Mouse (Mus musculus) forebrain, embryonic 11.5 days (tissue): ENCODE data around the gene Inpp4b. TPM values are rescaled to one million over a fixed set of nuclear protein-coding genes. Genes with fewer than 3 reads are reported as not detected.

Experiments used
- ATAC-seq: fragments of 200-750 bp; cut with Nextera tagmentation; replicated peaks from 2 replicates; pipeline ENCODE4 v1.8.0; 2017; ENCODE audit warnings: moderate TSS enrichment; ENCODE audit not compliant: low FRiP score
- DNase-seq: peaks from one replicate; pipeline ENCODE4 v3.0.0-alpha.2; 2017; ENCODE audit warnings: low spot score
- H3K27ac ChIP-seq: fragments of 300-500 bp; sonication (generic); 2 replicates; pipeline ENCODE4 v1.5.1; 2014; ENCODE audit warnings: low read depth, low read length
- H3K27me3 ChIP-seq: fragments of 300-500 bp; sonication (generic); 2 replicates; pipeline ENCODE4 v1.6.1; 2014; ENCODE audit warnings: mild to moderate bottlenecking, low read length, mixed read lengths; ENCODE audit not compliant: control insufficient read depth, insufficient read depth
- H3K36me3 ChIP-seq: fragments of 300-500 bp; sonication (generic); 2 replicates; pipeline ENCODE4 v1.6.1; 2014; ENCODE audit warnings: mild to moderate bottlenecking, low read length, moderate library complexity, mixed read lengths; ENCODE audit not compliant: control insufficient read depth, insufficient read depth
- H3K4me1 ChIP-seq: fragments of 300-500 bp; sonication (generic); replicated peaks from 2 replicates; pipeline ENCODE4 v1.6.1; 2014; ENCODE audit warnings: low read length, mixed read lengths; ENCODE audit not compliant: control insufficient read depth, insufficient read depth
- H3K4me2 ChIP-seq: fragments of 300-500 bp; sonication (generic); 2 replicates; pipeline ENCODE4 v1.6.1; 2014; ENCODE audit warnings: low read depth, mild to moderate bottlenecking, low read length, moderate library complexity, mixed read lengths; ENCODE audit not compliant: severe bottlenecking
- H3K4me3 ChIP-seq: fragments of 300-500 bp; sonication (generic); 2 replicates; pipeline ENCODE4 v1.5.1; 2014; ENCODE audit warnings: low read depth, low read length
- H3K9ac ChIP-seq: fragments of 300-500 bp; sonication (generic); 2 replicates; pipeline ENCODE4 v1.6.1; 2014; ENCODE audit warnings: low read length
- H3K9me3 ChIP-seq: fragments of 300-500 bp; sonication (generic); 2 replicates; pipeline ENCODE4 v1.6.1; 2016; ENCODE audit warnings: low read length, mixed read lengths; ENCODE audit not compliant: control insufficient read depth
- WGBS: fragments of 180-500 bp; shearing (Covaris S2); extraction: QIAGEN DNeasy Blood & Tissue Kit; methylation state at CpG from one replicate; pipeline ENCODE4 v1.1.7; 2014; 5-methylcytosine and 5-hydroxymethylcytosine counted together
- polyA plus RNA-seq: library from polyadenylated mRNA; unstranded; fragments of >200 nt; fragmentation: Nextera tagmentation; extraction: Ambion mirVana; gene quantifications from 2 replicates; pipeline ENCODE4 v1.2.1, GENCODE M21; 2014

The Inpp4b gene
- polyA plus RNA-seq, 1 experiment from 2014 or later = 3.3 TPM

DNA sequence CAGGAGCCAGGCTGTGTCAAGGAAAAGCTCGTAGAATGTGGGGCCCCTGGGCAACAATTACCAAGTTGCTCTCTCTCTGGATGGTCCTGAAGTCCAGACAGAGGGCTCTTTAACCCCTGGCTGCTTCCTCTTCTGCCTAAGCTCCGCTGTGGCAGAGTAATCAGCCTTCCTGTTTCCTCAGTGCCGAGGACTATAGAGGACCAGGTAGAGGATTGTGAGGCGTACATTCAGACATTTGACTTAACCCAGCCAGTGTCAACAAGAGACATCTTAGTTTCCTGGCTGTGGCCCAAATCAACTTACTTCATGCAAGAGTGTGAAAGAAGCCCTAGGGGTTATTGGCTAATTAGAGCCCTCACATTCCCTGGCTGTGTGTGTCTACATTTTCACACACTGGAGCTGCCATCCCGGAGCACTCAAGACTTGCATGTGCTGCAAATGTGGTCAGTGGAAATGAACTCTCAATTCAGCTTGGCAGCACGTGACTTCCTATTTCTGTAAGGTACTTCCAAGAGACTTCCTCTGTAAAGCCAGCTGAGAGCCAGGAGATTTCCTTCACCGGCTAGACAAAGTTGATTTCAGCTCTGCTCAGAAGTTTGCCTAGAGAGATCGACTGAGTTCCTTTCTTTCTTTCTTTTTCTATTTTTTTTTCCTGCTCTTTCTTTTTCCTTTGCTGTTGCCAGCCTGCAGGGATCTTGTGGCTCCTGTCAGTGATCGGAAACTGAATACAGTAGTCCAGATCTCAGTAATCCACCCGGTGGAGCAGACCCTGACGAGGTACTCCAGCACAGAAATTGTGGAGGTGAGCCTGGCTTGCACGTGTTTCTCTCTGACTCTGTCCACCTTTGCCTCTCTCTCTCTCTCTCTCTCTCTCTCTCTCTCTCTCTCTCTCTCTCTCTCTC lies 425.3 kb downstream of the Inpp4b start:
- H3K27ac ChIP-seq = 0 out of 2 replicates have a peak overlapping the region, but pooled peaks have one; percentile 18
- peaks cover 7% of the 10 kb centered on the region; the same call in 1 of the 2 replicates for H3K4me1 ChIP-seq
- H3K36me3 ChIP-seq = no peaks in the 10 kb centered on the region
- H3K4me2 ChIP-seq = peak overlapping the region; percentile 20; the same call in 1 of the 2 replicates
- H3K9ac ChIP-seq = peak overlapping the region; percentile 24; the same call in 1 of the 2 replicates
- DNase-seq (peak; percentile 53), ATAC-seq (peak; percentile 68)
- WGBS = 20% methylated on average over 12 of the region's 12 CpGs
- H3K4me3 ChIP-seq = no peak overlapping the region; the same call in 1 of the 2 replicates
- no peaks in the 10 kb centered on the region for H3K9me3 ChIP-seq
- H3K27me3 ChIP-seq = no peaks in the 10 kb centered on the region

DNA sequence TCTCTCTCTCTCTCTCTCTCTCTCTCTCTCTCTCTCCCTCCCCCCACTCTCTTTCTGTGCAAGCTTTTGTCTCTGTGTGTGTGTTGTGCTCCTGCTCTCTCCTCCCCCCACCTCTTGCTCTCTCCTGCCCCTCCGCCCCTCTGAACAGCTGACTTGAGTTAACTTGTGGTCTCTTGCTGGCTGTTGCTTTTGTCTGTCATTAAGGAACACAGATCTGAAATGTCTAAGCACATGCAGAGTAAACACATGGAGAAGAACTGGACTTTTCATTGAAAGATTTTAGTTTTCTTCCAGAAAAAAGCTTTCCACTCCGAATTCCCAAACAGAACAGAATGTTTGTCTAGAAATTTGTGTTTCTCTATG lies 425.9 kb downstream of the Inpp4b start:
- Histone ChIP-seq H3K4me3 (no peak overlapping the region; the same call in 1 of the 2 replicates), H3K36me3 (no peaks in the 10 kb centered on the region), H3K27me3 (no peaks in the 10 kb centered on the region), H3K9ac (no peak overlapping the region), H3K4me2 (no peak overlapping the region), H3K9me3 (no peaks in the 10 kb centered on the region), H3K27ac (no peak overlapping the region), H3K4me1 (peaks cover 7% of the 10 kb centered on the region; the same call in 1 of the 2 replicates)
- ATAC-seq = peak; percentile 52; the same call in 1 of the 2 replicates
- WGBS = 34% methylated on average over 2 of the region's 2 CpGs
- DNase-seq = peak; percentile 60

DNA sequence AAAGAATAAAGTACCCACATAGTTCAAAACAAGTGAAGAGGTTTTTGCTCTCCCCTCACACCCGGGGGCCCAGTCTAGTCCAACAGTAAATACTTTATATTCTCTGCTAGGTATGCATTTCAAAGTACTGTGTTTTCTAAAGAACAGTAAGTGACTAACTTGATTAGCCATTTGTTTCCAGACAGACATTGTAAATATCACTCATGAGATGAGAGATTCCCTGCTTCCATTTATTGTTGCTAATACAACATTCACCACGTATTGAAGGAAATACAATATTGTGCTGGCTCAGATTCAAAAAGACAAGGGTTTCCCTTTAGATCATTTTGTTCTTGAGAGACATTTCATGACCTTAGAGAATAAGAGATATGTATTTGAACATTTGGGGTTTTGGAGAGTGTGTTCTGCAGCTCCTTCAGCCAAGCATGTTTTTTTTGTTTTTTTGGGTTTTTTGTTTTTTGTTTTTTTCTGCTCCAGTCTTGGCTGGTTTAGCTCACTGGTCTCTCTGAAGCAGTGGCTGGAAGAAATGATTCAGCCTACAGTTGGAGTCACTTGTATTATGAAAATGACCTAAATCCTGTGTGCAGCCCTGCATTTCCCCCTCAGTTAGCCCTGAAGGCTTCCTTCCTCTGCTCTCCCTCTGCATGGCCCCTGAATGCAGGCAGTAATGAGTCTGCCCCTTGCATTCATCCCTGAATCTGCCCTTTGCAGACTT lies 426.5 kb downstream of the Inpp4b start:
- H3K9ac ChIP-seq = no peak overlapping the region
- no peak overlapping the region for H3K4me2 ChIP-seq
- no peaks in the 10 kb centered on the region for H3K9me3 ChIP-seq
- no peaks in the 10 kb centered on the region for H3K36me3 ChIP-seq
- H3K27me3 ChIP-seq = no peaks in the 10 kb centered on the region
- H3K27ac ChIP-seq = no peak overlapping the region
- peaks cover 7% of the 10 kb centered on the region; the same call in 1 of the 2 replicates for H3K4me1 ChIP-seq
- ATAC-seq (no peak), DNase-seq (no peak)
- no peak overlapping the region for H3K4me3 ChIP-seq
- 40% methylated on average over 2 of the region's 2 CpGs for WGBS

DNA sequence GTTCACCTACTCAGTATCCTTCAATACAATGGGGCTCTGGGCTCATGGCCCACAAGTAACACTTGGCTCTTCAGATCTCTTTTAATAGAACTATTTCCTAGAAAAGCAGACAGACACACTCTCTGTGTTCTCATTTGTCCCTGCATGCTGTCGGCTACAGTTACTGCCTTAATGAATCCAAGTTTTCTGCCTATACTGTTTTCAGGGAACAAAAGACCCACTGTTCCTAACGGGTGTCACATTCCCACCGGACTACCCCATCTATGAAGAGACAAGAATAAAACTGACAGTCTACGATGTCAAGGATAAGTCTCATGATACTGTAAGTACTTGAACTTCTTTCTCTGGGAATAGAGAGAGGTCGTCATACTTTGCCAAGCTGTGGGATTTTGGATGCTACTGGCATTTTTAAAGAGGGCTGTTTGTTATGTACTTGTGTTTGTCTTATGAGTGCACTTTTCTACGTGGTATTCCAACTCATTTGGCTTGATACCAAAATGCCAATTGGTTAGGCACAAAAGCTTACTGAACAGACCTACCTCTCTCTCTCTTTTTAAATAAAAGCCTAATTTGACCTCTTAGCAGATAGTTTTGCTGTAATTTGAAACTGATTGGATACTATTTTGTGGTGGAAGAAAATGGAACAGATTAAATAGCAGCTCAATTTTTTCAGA lies 428.4 kb downstream of the Inpp4b start:
- ATAC-seq = no peak; the same call in 1 of the 2 replicates

DNA sequence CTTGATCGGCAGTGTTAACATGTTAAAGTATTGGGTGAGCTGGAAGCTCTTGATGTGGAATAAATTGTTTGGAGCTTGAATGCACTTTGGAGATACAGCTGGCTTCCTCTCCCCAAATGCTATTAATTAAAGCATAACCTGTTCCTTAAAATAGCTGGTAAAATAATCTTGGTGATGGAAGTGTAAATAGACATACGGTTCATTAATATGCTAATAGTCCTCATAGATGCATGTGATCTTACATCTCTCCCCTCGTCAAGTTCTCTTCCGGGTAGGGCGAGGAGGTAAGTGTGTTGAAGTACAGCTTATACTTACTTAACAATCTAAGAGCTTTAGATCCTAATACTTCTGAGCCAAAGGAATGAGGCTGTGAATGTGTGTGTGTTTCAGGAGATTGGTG lies 430.5 kb downstream of the Inpp4b start:
- Histone ChIP-seq H3K27me3 (no peaks in the 10 kb centered on the region), H3K27ac (no peak overlapping the region), H3K9me3 (no peaks in the 10 kb centered on the region), H3K9ac (no peak overlapping the region), H3K4me1 (peaks cover 2% of the 10 kb centered on the region; the same call in 1 of the 2 replicates), H3K36me3 (no peaks in the 10 kb centered on the region), H3K4me2 (no peak overlapping the region), H3K4me3 (no peak overlapping the region)
- WGBS = 88% methylated on average over 5 of the region's 5 CpGs
- DNase-seq (no peak), ATAC-seq (no peak)

More for the DNA sequence above, 428.4 kb downstream of the Inpp4b start:
- H3K36me3 ChIP-seq = no peaks in the 10 kb centered on the region
- no peak overlapping the region for H3K4me3 ChIP-seq
- no peak overlapping the region for H3K9ac ChIP-seq
- H3K9me3 ChIP-seq = no peaks in the 10 kb centered on the region
- H3K27ac ChIP-seq = no peak overlapping the region
- H3K4me1 ChIP-seq = peaks cover 7% of the 10 kb centered on the region; the same call in 1 of the 2 replicates
- 52% methylated on average over 6 of the region's 6 CpGs for WGBS
- DNase-seq = no peak
- no peak overlapping the region for H3K4me2 ChIP-seq
- H3K27me3 ChIP-seq = no peaks in the 10 kb centered on the region

DNA sequence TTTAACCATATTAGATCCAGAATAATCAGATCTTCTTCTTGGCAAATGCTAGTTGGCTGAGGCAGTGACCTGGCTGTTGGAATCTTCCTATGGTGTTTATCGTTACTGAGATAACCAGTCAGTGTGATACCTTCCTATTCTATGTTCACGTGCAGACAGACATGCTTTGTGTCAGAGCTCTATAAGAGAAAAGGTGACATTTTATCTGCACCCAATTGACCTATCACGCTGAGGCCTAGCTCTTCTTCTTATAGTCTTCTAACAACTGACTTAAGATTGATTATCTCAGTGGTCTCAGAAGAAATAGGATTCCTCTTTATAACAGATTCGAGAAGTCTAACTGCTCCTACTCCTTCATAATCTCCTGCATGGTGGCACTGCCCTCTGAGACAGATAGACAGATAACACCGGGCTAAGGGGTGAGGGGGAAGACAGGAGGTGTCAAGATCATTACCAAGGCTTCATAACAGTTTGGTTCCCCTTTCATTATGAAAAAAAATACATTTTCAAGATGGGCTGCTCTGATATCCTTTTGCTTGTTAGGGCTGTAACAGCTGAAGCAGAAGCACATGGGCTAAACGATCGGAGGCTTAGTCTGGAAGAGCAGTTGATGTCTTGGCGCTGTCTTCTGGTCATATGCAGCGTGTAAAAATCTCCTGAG lies 431.1 kb downstream of the Inpp4b start:
- H3K27ac ChIP-seq = no peak overlapping the region
- no peak for DNase-seq
- H3K36me3 ChIP-seq = no peaks in the 10 kb centered on the region
- H3K4me2 ChIP-seq = no peak overlapping the region
- H3K27me3 ChIP-seq = no peaks in the 10 kb centered on the region
- ATAC-seq = no peak
- no peak overlapping the region for H3K9ac ChIP-seq
- WGBS = 85% methylated on average over 9 of the region's 9 CpGs
- peaks cover 2% of the 10 kb centered on the region; the same call in 1 of the 2 replicates for H3K4me1 ChIP-seq
- no peak overlapping the region for H3K4me3 ChIP-seq
- no peaks in the 10 kb centered on the region for H3K9me3 ChIP-seq

DNA sequence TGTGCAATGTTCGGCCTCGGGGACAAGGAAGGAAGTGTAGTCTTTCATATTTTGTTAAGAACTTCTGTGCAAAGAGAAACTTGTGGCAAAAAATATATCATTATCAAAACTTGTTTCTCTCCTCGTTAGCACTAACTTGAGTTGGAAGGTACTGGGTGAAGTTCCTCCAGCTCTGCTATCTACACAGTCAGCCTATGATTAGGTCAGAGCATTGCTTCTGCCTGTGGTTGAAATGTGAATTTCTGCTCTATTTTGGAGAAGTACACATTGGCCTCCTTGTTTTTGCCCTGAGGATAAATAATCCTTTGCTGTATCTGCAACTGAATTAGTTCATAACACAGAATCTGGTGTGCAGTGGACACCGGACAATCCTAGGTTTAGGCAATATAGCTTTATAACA lies 431.7 kb downstream of the Inpp4b start:
- Histone ChIP-seq H3K4me1 (peaks cover 2% of the 10 kb centered on the region; the same call in 1 of the 2 replicates), H3K4me3 (no peak overlapping the region), H3K9me3 (no peaks in the 10 kb centered on the region), H3K27me3 (no peaks in the 10 kb centered on the region), H3K9ac (no peak overlapping the region), H3K27ac (no peak overlapping the region), H3K4me2 (no peak overlapping the region), H3K36me3 (no peaks in the 10 kb centered on the region)
- DNase-seq (no peak), ATAC-seq (no peak)
- 92% methylated on average over 4 of the region's 4 CpGs for WGBS

DNA sequence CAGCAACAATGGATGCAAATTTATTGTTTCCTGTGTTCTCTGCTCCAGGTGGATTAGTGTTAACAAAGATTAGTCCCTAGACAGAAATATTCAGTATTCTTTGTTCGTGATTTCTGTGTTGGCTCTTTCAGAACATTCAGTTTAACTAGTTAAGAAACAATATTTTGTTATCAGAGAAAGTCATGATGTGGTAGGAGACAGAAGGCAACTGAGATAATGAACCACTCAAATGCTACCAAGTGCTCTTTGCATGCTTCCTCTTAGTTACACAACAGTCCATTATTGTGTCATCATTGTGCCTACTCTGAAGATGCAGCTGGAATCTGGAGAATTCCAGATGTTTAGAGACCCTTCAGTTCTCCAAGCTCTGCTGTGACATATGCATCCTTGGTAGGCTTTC lies 432.1 kb downstream of the Inpp4b start:
- Histone ChIP-seq H3K9me3 (no peaks in the 10 kb centered on the region), H3K9ac (no peak overlapping the region), H3K4me1 (no peaks in the 10 kb centered on the region), H3K4me3 (no peak overlapping the region), H3K36me3 (no peaks in the 10 kb centered on the region), H3K27ac (no peak overlapping the region), H3K4me2 (no peak overlapping the region), H3K27me3 (no peaks in the 10 kb centered on the region)
- no peak for ATAC-seq
- DNase-seq = no peak
- 81% methylated on average over 1 of the region's 1 CpGs for WGBS
